Mouse (Mus musculus): ENCODE results near the gene Acat2.
"Not testable (repeated sequence)": the region's sequence is repeated elsewhere in the genome, so short reads cannot be mapped to it uniquely, and the experiment has no call there.

Acat2 gene

GRCm38 (mm10) chr17:12960331-12960873, at the start of gene Acat2:
Gene Acat2, minus strand, starts transcription at chr17:12960747.
- peak; percentile 97 for DNase-seq (ENCODE audit: low spot score)

- no peak for DNase-seq (ENCODE audit: low spot score)
These were observed 49.3 kb upstream of the Acat2 start for GRCm38 (mm10) chr17:13009887-13010286.

- peak; percentile 47 for DNase-seq (ENCODE audit: low spot score)
These were observed 48.0 kb upstream of the Acat2 start for GRCm38 (mm10) chr17:13008528-13008927.

GRCm38 (mm10) chr17:13007730-13008425, 47.3 kb upstream of the Acat2 start:
- DNase-seq (ENCODE audit: low spot score), result peak; percentile 100

GRCm38 (mm10) chr17:13006984-13007383, 46.4 kb upstream of the Acat2 start:
- no peak for DNase-seq (ENCODE audit: low spot score)

- DNase-seq (ENCODE audit: low spot score), result not testable (repeated sequence)
These were observed 46.0 kb upstream of the Acat2 start, which contains the start of gene Sod2 for GRCm38 (mm10) chr17:13006546-13006945. Gene Sod2, plus strand, starts transcription at chr17:13006846.

GRCm38 (mm10) chr17:13004436-13004835, 43.9 kb upstream of the Acat2 start:
- not testable (repeated sequence) for DNase-seq (ENCODE audit: low spot score)

GRCm38 (mm10) chr17:13002243-13002642, 41.7 kb upstream of the Acat2 start:
- DNase-seq (ENCODE audit: low spot score), result not testable (repeated sequence)

GRCm38 (mm10) chr17:12999069-12999468, 38.5 kb upstream of the Acat2 start:
- DNase-seq (ENCODE audit: low spot score), result no peak

GRCm38 (mm10) chr17:12997890-12998289, 37.3 kb upstream of the Acat2 start:
- DNase-seq (ENCODE audit: low spot score), result no peak

- DNase-seq (ENCODE audit: low spot score), result peak; percentile 67
These were observed 35.8 kb upstream of the Acat2 start for GRCm38 (mm10) chr17:12996345-12996744.

- no peak for DNase-seq (ENCODE audit: low spot score)
These were observed 33.5 kb upstream of the Acat2 start, which contains the start of gene Wtap for GRCm38 (mm10) chr17:12994069-12994468. Gene Wtap, minus strand, starts transcription at chr17:12994169.

GRCm38 (mm10) chr17:12992470-12992991, 32.0 kb upstream of the Acat2 start:
- DNase-seq (ENCODE audit: low spot score), result peak; percentile 95

GRCm38 (mm10) chr17:12991635-12992358, 31.2 kb upstream of the Acat2 start:
- peak; percentile 94 for DNase-seq (ENCODE audit: low spot score)

- no peak for DNase-seq (ENCODE audit: low spot score)
These were observed 30.7 kb upstream of the Acat2 start for GRCm38 (mm10) chr17:12991194-12991634.

GRCm38 (mm10) chr17:12990567-12991145, 30.1 kb upstream of the Acat2 start:
- no peak for DNase-seq (ENCODE audit: low spot score)

GRCm38 (mm10) chr17:12988096-12988495, 27.5 kb upstream of the Acat2 start:
- DNase-seq (ENCODE audit: low spot score), result not testable (repeated sequence)

- no peak for DNase-seq (ENCODE audit: low spot score)
These were observed 23.4 kb upstream of the Acat2 start for GRCm38 (mm10) chr17:12983988-12984387.

GRCm38 (mm10) chr17:12978546-12978945, 18.0 kb upstream of the Acat2 start:
- DNase-seq (ENCODE audit: low spot score), result no peak

GRCm38 (mm10) chr17:12973851-12974250, 13.3 kb upstream of the Acat2 start:
- no peak for DNase-seq (ENCODE audit: low spot score)

GRCm38 (mm10) chr17:12967173-12967572, 6.6 kb upstream of the Acat2 start:
- DNase-seq (ENCODE audit: low spot score), result no peak

GRCm38 (mm10) chr17:12963476-12963875, 2.9 kb upstream of the Acat2 start:
- no peak for DNase-seq (ENCODE audit: low spot score)
